In the genomic region with DNA sequence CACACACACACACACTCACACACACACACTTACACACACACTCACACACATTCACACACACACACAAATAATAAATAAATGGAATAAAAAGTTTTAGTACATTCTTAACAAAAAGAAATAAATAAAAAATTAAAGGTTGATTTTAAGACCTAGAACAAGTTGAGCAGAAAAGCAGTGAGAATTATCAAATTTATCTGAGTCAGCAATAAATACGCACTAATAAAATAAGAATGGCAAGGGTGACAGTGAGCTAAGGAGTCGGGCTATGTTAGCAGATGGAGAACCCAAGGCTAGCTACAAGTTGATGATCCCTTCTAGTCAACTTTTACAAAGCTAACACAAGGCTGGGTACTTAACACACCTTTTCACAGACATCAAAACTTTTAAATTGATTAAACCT, we compare ENCODE assay signal across 29 mouse cellular contexts.
"Had no signal": no experiment of that assay in that cellular context is flagged by ENCODE, and none has a peak within 500 bp of the region (broad histone marks: within the 10 kb centered on the region; RNA-seq: fewer than 3 reads in every experiment).

No protein-coding gene starts in this region.

- H3K9ac ChIP-seq: heart, embryonic 12.5 days; heart, embryonic 13.5 days; heart, embryonic 15.5 days; hindbrain, embryonic 12.5 days; hindbrain, embryonic 13.5 days; hindbrain, embryonic 14.5 days; hindbrain, embryonic 15.5 days; intestine, embryonic 15.5 days; kidney, embryonic 15.5 days had no signal

- H3K4me3 ChIP-seq: heart, embryonic 12.5 days; heart, embryonic 13.5 days; heart, embryonic 15.5 days; hindbrain, embryonic 10.5 days; hindbrain, embryonic 12.5 days; hindbrain, embryonic 13.5 days; hindbrain, embryonic 15.5 days; intestine, embryonic 15.5 days; kidney, embryonic 15.5 days; layer of hippocampus, adult 2 months; left cerebral cortex, adult 2 months had no signal

- H3K27ac ChIP-seq: heart, embryonic 13.5 days; heart, embryonic 15.5 days; hindbrain, embryonic 10.5 days; hindbrain, embryonic 12.5 days; hindbrain, embryonic 13.5 days; hindbrain, embryonic 14.5 days; hindbrain, embryonic 15.5 days; hindbrain, postnatal 0 days; intestine, embryonic 15.5 days; kidney, embryonic 15.5 days; kidney, postnatal 0 days; layer of hippocampus, adult 2 months; left cerebral cortex, adult 2 months had no signal

- H3K4me1 ChIP-seq: heart, embryonic 12.5 days; heart, embryonic 13.5 days; heart, embryonic 15.5 days; hindbrain, embryonic 10.5 days; hindbrain, embryonic 12.5 days; hindbrain, embryonic 13.5 days; hindbrain, embryonic 15.5 days; intestine, embryonic 15.5 days; kidney, embryonic 15.5 days had no signal

- H3K9me3 ChIP-seq: heart, embryonic 12.5 days; heart, embryonic 13.5 days; heart, embryonic 15.5 days; hindbrain, embryonic 10.5 days; hindbrain, embryonic 12.5 days; hindbrain, embryonic 13.5 days; hindbrain, embryonic 15.5 days; intestine, embryonic 15.5 days; kidney, embryonic 15.5 days had no signal

- DNase-seq: heart, postnatal 14 days; heart, postnatal 36 days; heart, postnatal 4 days; kidney, adult 11 months; kidney, adult 18-20 months; kidney, adult 2 months; kidney, adult 8-10 months; kidney, adult 9 months; kidney, postnatal 10 days; kidney, postnatal 14 days; kidney, postnatal 25 days; kidney, postnatal 36 days; kidney, postnatal 4 days; layer of hippocampus, adult 9-11 months; layer of hippocampus, postnatal 36 days had no signal

- H3K4me2 ChIP-seq: heart, embryonic 12.5 days; heart, embryonic 13.5 days; heart, embryonic 15.5 days; hindbrain, embryonic 12.5 days; hindbrain, embryonic 13.5 days; hindbrain, embryonic 14.5 days; hindbrain, embryonic 15.5 days; intestine, embryonic 15.5 days; kidney, embryonic 15.5 days had no signal

- H3K36me3 ChIP-seq: heart, embryonic 12.5 days; heart, embryonic 13.5 days; heart, embryonic 15.5 days; hindbrain, embryonic 10.5 days; hindbrain, embryonic 12.5 days; hindbrain, embryonic 13.5 days; hindbrain, embryonic 15.5 days; intestine, embryonic 15.5 days; kidney, embryonic 15.5 days had no signal

- H3K27me3 ChIP-seq: heart, embryonic 12.5 days; heart, embryonic 13.5 days; heart, embryonic 15.5 days; hindbrain, embryonic 12.5 days; hindbrain, embryonic 13.5 days; hindbrain, embryonic 15.5 days; intestine, embryonic 15.5 days; kidney, embryonic 15.5 days had no signal
